In the genomic region with DNA sequence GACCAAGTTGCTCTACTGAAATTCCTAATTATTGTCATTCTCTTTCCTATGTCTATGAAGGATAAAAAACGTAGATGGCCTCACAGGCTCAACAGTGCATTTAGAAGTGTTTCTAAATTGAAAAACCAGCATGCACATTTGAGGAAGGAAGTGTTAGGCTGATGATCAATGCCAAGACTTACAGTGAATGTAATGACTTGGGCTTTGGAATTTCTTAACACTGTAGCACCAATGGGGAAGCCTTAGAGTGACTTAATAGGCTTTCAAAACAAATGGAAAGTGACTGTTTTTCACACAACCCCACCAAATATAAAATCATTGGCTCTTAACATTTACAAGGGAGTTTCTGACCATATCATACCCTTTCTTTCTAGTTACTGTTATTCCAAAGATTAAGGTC, we compare ENCODE assay signal across 35 mouse cellular contexts.
"Had no signal": no experiment of that assay in that cellular context is flagged by ENCODE, and none has a peak within 500 bp of the region (broad histone marks: within the 10 kb centered on the region; RNA-seq: fewer than 3 reads in every experiment).

No protein-coding gene starts in this region.

- H3K36me3 ChIP-seq: heart, embryonic 10.5 days; heart, embryonic 12.5 days; heart, embryonic 13.5 days; heart, embryonic 15.5 days; hindbrain, embryonic 10.5 days; hindbrain, embryonic 13.5 days; hindbrain, embryonic 15.5 days; intestine, embryonic 15.5 days; kidney, embryonic 15.5 days had no signal

- H3K27me3 ChIP-seq: heart, embryonic 12.5 days; heart, embryonic 13.5 days; heart, embryonic 15.5 days; hindbrain, embryonic 13.5 days; hindbrain, embryonic 15.5 days; intestine, embryonic 15.5 days; kidney, embryonic 15.5 days had no signal

- H3K9ac ChIP-seq: heart, embryonic 12.5 days; heart, embryonic 13.5 days; heart, embryonic 15.5 days; hindbrain, embryonic 13.5 days; hindbrain, embryonic 14.5 days; hindbrain, embryonic 15.5 days; intestine, embryonic 15.5 days; kidney, embryonic 15.5 days had no signal

- H3K4me3 ChIP-seq: heart, adult 2 months; heart, embryonic 10.5 days; heart, embryonic 12.5 days; heart, embryonic 13.5 days; heart, embryonic 15.5 days; hindbrain, embryonic 10.5 days; hindbrain, embryonic 13.5 days; hindbrain, embryonic 15.5 days; intestine, embryonic 15.5 days; kidney, embryonic 15.5 days; layer of hippocampus, adult 2 months; left cerebral cortex, adult 2 months had no signal

- H3K4me2 ChIP-seq: heart, embryonic 11.5 days; heart, embryonic 12.5 days; heart, embryonic 13.5 days; heart, embryonic 15.5 days; hindbrain, embryonic 13.5 days; hindbrain, embryonic 14.5 days; hindbrain, embryonic 15.5 days; intestine, embryonic 15.5 days; kidney, embryonic 15.5 days had no signal

- H3K27ac ChIP-seq: heart, adult 2 months; heart, embryonic 10.5 days; heart, embryonic 13.5 days; heart, embryonic 15.5 days; hindbrain, embryonic 10.5 days; hindbrain, embryonic 13.5 days; hindbrain, embryonic 14.5 days; hindbrain, embryonic 15.5 days; hindbrain, postnatal 0 days; intestine, embryonic 15.5 days; kidney, embryonic 15.5 days; kidney, postnatal 0 days; layer of hippocampus, adult 2 months; left cerebral cortex, adult 2 months had no signal

- ATAC-seq: hindbrain, embryonic 16.5 days; hindbrain, postnatal 0 days; inflammation-experienced regulatory T-cells, adult 6 months; intestine, embryonic 15.5 days; intestine, embryonic 16.5 days; intestine, postnatal 0 days had no signal

- H3K4me1 ChIP-seq: heart, embryonic 10.5 days; heart, embryonic 15.5 days; hindbrain, embryonic 10.5 days; hindbrain, embryonic 13.5 days; hindbrain, embryonic 15.5 days; intestine, embryonic 15.5 days; kidney, embryonic 15.5 days had no signal

- DNase-seq: heart, adult 2 months; heart, postnatal 10 days; heart, postnatal 14 days; heart, postnatal 36 days; heart, postnatal 4 days; kidney, adult 11 months; kidney, adult 18-20 months; kidney, adult 2 months; kidney, adult 8-10 months; kidney, adult 9 months; kidney, postnatal 10 days; kidney, postnatal 14 days; kidney, postnatal 25 days; kidney, postnatal 36 days; layer of hippocampus, adult 9-11 months; layer of hippocampus, postnatal 36 days had no signal

- H3K9me3 ChIP-seq: heart, embryonic 10.5 days; heart, embryonic 12.5 days; heart, embryonic 13.5 days; heart, embryonic 15.5 days; hindbrain, embryonic 10.5 days; hindbrain, embryonic 13.5 days; hindbrain, embryonic 15.5 days; intestine, embryonic 15.5 days; kidney, embryonic 15.5 days had no signal
